Mouse (Mus musculus): ENCODE measurements around the gene Zfp775. TPM values are rescaled to one million over a fixed set of nuclear protein-coding genes. Genes with fewer than 3 reads are reported as not detected.

The Zfp775 gene
- total RNA-seq, 1 experiment: 3.5 TPM

DNA sequence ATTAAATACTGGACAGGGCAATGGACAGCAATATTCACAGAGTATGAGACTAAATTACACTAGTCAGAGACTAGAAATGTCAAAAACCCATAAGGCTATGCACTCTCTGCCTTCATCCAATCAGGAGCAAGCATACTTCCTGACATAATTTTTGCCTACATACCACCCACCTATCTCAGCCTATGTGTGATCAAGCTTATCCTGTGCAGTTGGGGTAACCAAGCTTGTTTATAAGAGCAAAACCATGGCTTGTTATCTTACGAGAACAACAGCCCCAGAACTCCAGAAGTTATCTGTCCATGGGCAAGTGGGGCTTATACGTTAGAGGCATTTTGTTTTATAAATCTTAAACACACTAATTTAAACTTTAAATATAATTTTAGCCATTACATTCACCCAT is 33.2 kb downstream of the Zfp775 start:
- Histone ChIP-seq H3K4me3 (ENCODE audit: insufficient read depth in 1 of 2, low read depth in 1 of 2, low read length in 2 of 2, poor library complexity in 1 of 2, severe bottlenecking in 1 of 2) (no peak overlapping the region), H3K4me1 (ENCODE audit: control insufficient read depth in 2 of 2, insufficient read depth in 2 of 2, low read length in 2 of 2, poor library complexity in 1 of 2) (no peaks in the 10 kb centered on the region), H3K27ac (ENCODE audit: insufficient read depth, low read depth, low read length, poor library complexity, severe bottlenecking) (no peak overlapping the region), H3K9ac (ENCODE audit: insufficient read depth, low read depth, low read length, poor library complexity, severe bottlenecking) (no peak overlapping the region), H3K9me3 (ENCODE audit: control insufficient read depth, insufficient read depth, low read depth, low read length) (no peaks in the 10 kb centered on the region), H3K36me3 (ENCODE audit: control insufficient read depth, insufficient read depth, low read length, poor library complexity, severe bottlenecking) (no peaks in the 10 kb centered on the region)
- DNase-seq (ENCODE audit: low read depth, low spot score): no peak
- TF ChIP-seq ZNF384 (IDR thresholded peaks at IDR 0.05; ENCODE audit: low read depth, low read length) (no peak), CHD2 (IDR thresholded peaks at IDR 0.05; ENCODE audit: low read depth, low read length) (no peak), ZC3H11A (IDR thresholded peaks at IDR 0.05; ENCODE audit: borderline replicate concordance, low read depth, low read length) (no peak), MAFK (IDR thresholded peaks at IDR 0.05; ENCODE audit: insufficient read depth, low read depth, low read length) (no peak), HCFC1 (IDR thresholded peaks at IDR 0.05; ENCODE audit: borderline replicate concordance, insufficient read depth, low read length) (no peak)
- in situ Hi-C loops (cut with MboI; ENCODE audit: low sequenced_read_pairs in 2 of 2, unreplicated experiment in 2 of 2): no loop called here

DNA sequence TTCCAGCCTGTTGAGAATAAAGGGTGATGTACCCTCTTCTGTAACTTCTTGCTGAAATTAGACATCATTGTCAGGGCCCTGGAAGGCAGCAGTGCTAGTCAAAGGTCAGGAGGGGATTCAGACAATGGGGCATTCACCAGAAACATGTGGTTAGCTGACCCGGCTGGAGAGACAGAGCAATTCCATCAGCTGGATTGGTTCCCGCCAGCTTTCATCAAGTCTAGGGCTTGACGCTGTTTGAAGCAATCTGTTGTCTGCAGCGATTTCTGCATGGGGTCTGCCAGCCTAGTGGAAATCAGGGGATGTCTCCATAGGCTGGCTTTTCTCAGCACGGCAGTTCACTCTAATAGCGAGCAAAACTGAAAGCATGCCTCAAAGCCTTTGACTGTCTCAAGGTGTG is 34.7 kb downstream of the Zfp775 start:
- H3K9ac ChIP-seq (ENCODE audit: insufficient read depth, low read depth, low read length, poor library complexity, severe bottlenecking): no peak overlapping the region
- H3K36me3 ChIP-seq (ENCODE audit: control insufficient read depth, insufficient read depth, low read length, poor library complexity, severe bottlenecking): no peaks in the 10 kb centered on the region
- H3K4me1 ChIP-seq (ENCODE audit: control insufficient read depth in 2 of 2, insufficient read depth in 2 of 2, low read length in 2 of 2, poor library complexity in 1 of 2): no peaks in the 10 kb centered on the region
- H3K9me3 ChIP-seq (ENCODE audit: control insufficient read depth, insufficient read depth, low read depth, low read length): no peaks in the 10 kb centered on the region
- no peak for DNase-seq (ENCODE audit: low read depth, low spot score)
- no peak overlapping the region for H3K4me3 ChIP-seq (ENCODE audit: insufficient read depth in 1 of 2, low read depth in 1 of 2, low read length in 2 of 2, poor library complexity in 1 of 2, severe bottlenecking in 1 of 2)
- no peak for TF ChIP-seq CHD2 (IDR thresholded peaks at IDR 0.05; ENCODE audit: low read depth, low read length)
- no peak for TF ChIP-seq ZNF384 (IDR thresholded peaks at IDR 0.05; ENCODE audit: low read depth, low read length)
- no peak for TF ChIP-seq MAFK (IDR thresholded peaks at IDR 0.05; ENCODE audit: insufficient read depth, low read depth, low read length)
- TF ChIP-seq ZC3H11A (IDR thresholded peaks at IDR 0.05; ENCODE audit: borderline replicate concordance, low read depth, low read length): no peak
- TF ChIP-seq HCFC1 (IDR thresholded peaks at IDR 0.05; ENCODE audit: borderline replicate concordance, insufficient read depth, low read length): no peak
- H3K27ac ChIP-seq (ENCODE audit: insufficient read depth, low read depth, low read length, poor library complexity, severe bottlenecking): no peak overlapping the region
- in situ Hi-C loops (cut with MboI; ENCODE audit: low sequenced_read_pairs in 2 of 2, unreplicated experiment in 2 of 2): no loop called here

DNA sequence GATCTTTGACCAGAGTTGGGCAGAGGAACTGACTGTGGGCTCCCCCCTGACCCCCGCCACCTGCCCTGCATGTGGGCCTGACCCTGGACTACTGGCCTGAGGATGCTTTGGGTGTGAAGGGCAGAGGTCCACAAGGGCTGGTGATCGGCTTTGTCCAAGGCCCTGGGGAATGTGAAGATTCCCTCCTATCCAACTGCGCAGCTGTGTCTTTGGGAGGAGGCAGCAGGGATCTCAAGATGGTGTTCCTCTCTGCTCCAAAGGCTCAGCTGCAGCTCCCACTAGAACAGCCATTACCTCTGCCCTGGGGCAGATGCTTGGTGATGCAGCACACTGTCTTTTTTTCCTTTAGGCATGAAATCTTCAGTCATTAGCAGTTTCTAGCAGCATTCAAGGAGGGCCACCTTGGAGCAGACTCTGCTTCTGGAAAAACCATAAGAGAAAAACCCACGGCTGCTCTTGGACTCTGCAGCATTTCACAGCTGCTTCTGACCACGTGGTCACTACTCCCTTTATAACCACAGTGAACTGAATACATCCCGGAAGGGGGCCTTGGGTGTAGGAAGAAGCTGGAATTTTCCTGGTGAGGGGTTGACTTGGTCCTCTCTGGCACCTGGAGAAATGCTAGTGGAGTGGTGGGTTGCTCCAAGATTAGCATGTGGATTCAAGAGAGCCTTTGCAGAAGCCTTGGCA is 36.1 kb downstream of the Zfp775 start:
- H3K4me3 ChIP-seq (ENCODE audit: insufficient read depth in 1 of 2, low read depth in 1 of 2, low read length in 2 of 2, poor library complexity in 1 of 2, severe bottlenecking in 1 of 2): no peak overlapping the region
- H3K27ac ChIP-seq (ENCODE audit: insufficient read depth, low read depth, low read length, poor library complexity, severe bottlenecking): no peak overlapping the region
- no peaks in the 10 kb centered on the region for H3K4me1 ChIP-seq (ENCODE audit: control insufficient read depth in 2 of 2, insufficient read depth in 2 of 2, low read length in 2 of 2, poor library complexity in 1 of 2)
- TF ChIP-seq MAFK (IDR thresholded peaks at IDR 0.05; ENCODE audit: insufficient read depth, low read depth, low read length) (no peak), ZC3H11A (IDR thresholded peaks at IDR 0.05; ENCODE audit: borderline replicate concordance, low read depth, low read length) (no peak)
- H3K9me3 ChIP-seq (ENCODE audit: control insufficient read depth, insufficient read depth, low read depth, low read length): no peaks in the 10 kb centered on the region
- DNase-seq (ENCODE audit: low read depth, low spot score): no peak
- in situ Hi-C loops (cut with MboI; ENCODE audit: low sequenced_read_pairs in 2 of 2, unreplicated experiment in 2 of 2): no loop called here
- no peak overlapping the region for H3K9ac ChIP-seq (ENCODE audit: insufficient read depth, low read depth, low read length, poor library complexity, severe bottlenecking)
- H3K36me3 ChIP-seq (ENCODE audit: control insufficient read depth, insufficient read depth, low read length, poor library complexity, severe bottlenecking): no peaks in the 10 kb centered on the region

DNA sequence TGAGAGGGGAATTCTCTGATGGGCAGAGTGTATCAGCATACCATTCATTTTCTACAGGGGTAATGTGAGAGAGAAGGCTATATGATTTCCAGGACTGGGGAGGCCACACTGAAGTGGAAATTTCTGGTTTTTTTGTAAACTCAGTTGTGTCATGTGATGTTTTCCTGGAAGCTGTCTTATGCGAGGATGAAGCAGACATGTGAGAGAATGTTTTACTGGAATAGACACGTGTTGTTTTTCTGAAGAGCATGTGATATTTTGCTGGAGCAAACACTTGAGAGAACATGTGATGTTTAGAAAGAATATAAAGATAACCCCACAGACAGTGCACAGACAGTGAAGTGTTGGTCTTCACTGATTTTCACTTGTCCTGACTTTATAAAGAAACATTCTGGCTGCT is 36.7 kb downstream of the Zfp775 start:
- no peak for TF ChIP-seq ZNF384 (IDR thresholded peaks at IDR 0.05; ENCODE audit: low read depth, low read length)
- no peak for TF ChIP-seq ZC3H11A (IDR thresholded peaks at IDR 0.05; ENCODE audit: borderline replicate concordance, low read depth, low read length)
- TF ChIP-seq MAFK (IDR thresholded peaks at IDR 0.05; ENCODE audit: insufficient read depth, low read depth, low read length): no peak
- no peak for TF ChIP-seq CHD2 (IDR thresholded peaks at IDR 0.05; ENCODE audit: low read depth, low read length)
- TF ChIP-seq HCFC1 (IDR thresholded peaks at IDR 0.05; ENCODE audit: borderline replicate concordance, insufficient read depth, low read length): no peak
- H3K9me3 ChIP-seq (ENCODE audit: control insufficient read depth, insufficient read depth, low read depth, low read length): no peaks in the 10 kb centered on the region
- in situ Hi-C loops (cut with MboI; ENCODE audit: low sequenced_read_pairs in 2 of 2, unreplicated experiment in 2 of 2): no loop called here
- H3K9ac ChIP-seq (ENCODE audit: insufficient read depth, low read depth, low read length, poor library complexity, severe bottlenecking): no peak overlapping the region
- no peak overlapping the region for H3K4me3 ChIP-seq (ENCODE audit: insufficient read depth in 1 of 2, low read depth in 1 of 2, low read length in 2 of 2, poor library complexity in 1 of 2, severe bottlenecking in 1 of 2)
- H3K27ac ChIP-seq (ENCODE audit: insufficient read depth, low read depth, low read length, poor library complexity, severe bottlenecking): no peak overlapping the region
- H3K36me3 ChIP-seq (ENCODE audit: control insufficient read depth, insufficient read depth, low read length, poor library complexity, severe bottlenecking): no peaks in the 10 kb centered on the region
- no peaks in the 10 kb centered on the region for H3K4me1 ChIP-seq (ENCODE audit: control insufficient read depth in 2 of 2, insufficient read depth in 2 of 2, low read length in 2 of 2, poor library complexity in 1 of 2)
- DNase-seq (ENCODE audit: low read depth, low spot score): no peak

DNA sequence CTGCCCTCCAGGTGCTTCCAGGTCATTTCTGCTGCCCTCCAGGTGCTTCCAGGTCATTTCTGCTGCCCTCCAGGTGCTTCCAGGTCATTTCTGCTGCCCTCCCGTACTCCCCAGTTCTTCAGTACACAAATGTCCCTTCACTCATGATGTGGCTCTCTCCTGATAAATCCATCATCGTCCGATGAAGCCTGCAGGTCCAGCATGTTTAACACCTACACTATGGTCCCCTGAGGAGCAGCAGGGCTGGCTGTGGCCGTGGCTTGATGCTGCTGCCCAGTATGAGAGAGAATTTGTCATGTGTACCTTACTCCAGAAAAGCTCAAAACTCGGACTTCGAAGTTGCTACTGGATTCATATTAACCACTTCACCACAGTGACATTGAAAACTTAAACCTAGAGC is 39.5 kb downstream of the Zfp775 start:
- H3K4me3 ChIP-seq (ENCODE audit: insufficient read depth in 1 of 2, low read depth in 1 of 2, low read length in 2 of 2, poor library complexity in 1 of 2, severe bottlenecking in 1 of 2): no peak overlapping the region
- no peaks in the 10 kb centered on the region for H3K9me3 ChIP-seq (ENCODE audit: control insufficient read depth, insufficient read depth, low read depth, low read length)
- no peaks in the 10 kb centered on the region for H3K36me3 ChIP-seq (ENCODE audit: control insufficient read depth, insufficient read depth, low read length, poor library complexity, severe bottlenecking)
- DNase-seq (ENCODE audit: low read depth, low spot score): no peak
- H3K9ac ChIP-seq (ENCODE audit: insufficient read depth, low read depth, low read length, poor library complexity, severe bottlenecking): no peak overlapping the region
- H3K27ac ChIP-seq (ENCODE audit: insufficient read depth, low read depth, low read length, poor library complexity, severe bottlenecking): no peak overlapping the region
- H3K4me1 ChIP-seq (ENCODE audit: control insufficient read depth in 2 of 2, insufficient read depth in 2 of 2, low read length in 2 of 2, poor library complexity in 1 of 2): no peaks in the 10 kb centered on the region
- TF ChIP-seq ZC3H11A (IDR thresholded peaks at IDR 0.05; ENCODE audit: borderline replicate concordance, low read depth, low read length): no peak
- in situ Hi-C loops (cut with MboI; ENCODE audit: low sequenced_read_pairs in 2 of 2, unreplicated experiment in 2 of 2): no loop called here

Data from ES-E14 (cell line).